Mouse (Mus musculus): ENCODE measurements at regions not wholly inside any gene's neighbourhood (a gene's known extent, or its start where the extent isn't known, plus 50 kb on each side); places are given as distances from the start of the nearest gene placed in this dataset.
A peak's percentile ranks its signal among the peaks of the same experiment; 100 is the strongest.

DNA sequence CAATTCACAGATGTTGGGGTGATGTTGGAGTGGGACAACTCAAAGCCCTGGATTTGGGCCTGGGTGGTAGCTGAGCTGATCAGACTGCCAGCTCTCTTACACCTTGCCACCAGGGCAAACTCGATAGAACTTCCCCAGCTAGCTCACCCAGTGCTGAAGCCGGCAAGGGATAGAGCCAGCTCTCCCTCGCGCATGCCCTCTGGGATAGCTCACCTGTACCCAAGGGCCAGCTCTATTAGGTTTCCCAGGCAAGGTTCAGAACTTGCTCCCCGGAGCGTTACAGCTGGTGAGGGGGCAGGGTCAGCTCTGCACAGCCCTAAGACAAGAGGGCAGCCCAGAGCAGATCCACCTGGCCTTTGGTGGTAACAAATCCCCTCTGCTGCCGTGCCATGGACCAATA is 54.1 kb upstream of the 1700012A03Rik start:
- no peak for DNase-seq

DNA sequence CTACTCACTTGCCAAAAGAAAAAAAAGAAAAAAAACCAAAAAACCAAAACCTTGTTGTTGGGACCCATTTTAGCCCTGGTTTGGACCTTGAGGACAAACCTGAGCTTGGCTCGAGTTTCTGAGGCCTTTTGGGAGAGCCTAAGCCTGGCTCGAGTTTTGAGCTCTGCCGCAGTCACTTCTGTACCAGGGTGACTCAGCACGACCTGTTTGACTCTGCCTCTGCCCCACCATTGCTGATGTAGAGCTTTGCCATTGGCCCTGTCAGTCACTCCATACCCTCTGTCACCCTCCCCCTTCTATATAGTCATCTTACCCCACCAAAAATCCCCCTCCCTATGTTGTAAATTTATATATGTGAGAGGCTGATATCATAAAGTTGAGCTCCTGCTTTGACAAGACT is 54.8 kb upstream of the 1700012A03Rik start:
- DNase-seq, result no peak

DNA sequence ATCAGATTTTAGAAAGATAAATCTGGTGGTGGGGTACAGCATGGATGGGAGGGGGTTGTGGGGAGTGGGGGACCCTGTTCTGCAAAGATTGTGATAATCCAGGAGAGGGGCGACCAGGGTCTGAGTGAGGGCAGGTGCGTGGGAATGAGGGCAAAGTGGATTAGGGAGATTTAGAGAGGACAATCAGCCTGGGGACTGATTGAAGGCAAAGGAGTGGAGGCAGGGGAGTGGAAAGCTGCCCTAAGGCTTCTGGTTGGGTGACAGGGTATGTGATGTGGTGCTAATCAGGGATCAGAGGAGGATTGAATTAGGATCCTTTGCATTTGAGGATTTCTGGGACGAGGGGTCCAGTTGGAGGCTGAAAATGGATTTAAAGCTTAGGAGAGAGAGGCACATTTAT is 64.3 kb upstream of the 1700012A03Rik start:
- peak; percentile 82 for DNase-seq

DNA sequence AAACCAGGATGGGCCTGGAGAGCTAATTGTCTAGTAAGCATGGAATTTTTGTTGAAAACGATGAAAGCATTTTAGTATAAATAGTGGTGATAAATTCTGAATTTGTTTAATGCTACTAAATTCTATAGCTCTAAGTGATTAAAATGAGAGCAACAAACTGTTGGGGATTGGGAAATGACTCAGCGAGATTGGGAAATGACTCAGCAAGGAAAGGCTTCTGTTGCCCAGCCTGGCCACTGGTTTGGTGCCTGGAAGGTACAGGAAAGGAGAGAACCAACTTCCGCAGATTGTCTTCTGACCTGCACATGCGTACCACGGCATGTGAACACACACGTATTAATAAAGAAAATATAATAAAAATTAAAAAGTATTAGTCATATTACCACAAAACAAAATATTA is 73.3 kb upstream of the 1700012A03Rik start:
- DNase-seq, result no peak

DNA sequence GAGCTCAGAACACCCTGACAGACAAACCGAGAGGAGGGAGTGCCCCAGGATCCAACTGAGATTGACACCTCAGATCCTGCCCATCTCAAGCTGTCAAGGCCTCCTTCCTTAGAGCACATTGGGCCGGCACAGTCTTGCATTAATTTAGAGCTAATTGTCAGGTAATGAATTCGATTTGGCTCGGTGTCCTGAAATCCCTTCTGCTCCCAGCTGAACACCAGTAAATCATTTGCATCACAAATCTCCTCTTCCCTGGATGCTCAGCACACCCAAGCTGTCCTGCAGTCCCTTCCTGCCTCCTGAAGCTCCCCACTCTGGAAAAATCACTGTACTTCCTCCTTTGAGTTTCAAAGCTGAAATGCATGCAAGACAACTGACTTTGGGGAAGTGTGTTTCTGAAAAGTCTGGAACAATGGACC is 102.0 kb upstream of the 1700012A03Rik start:
- DNase-seq, result no peak

DNA sequence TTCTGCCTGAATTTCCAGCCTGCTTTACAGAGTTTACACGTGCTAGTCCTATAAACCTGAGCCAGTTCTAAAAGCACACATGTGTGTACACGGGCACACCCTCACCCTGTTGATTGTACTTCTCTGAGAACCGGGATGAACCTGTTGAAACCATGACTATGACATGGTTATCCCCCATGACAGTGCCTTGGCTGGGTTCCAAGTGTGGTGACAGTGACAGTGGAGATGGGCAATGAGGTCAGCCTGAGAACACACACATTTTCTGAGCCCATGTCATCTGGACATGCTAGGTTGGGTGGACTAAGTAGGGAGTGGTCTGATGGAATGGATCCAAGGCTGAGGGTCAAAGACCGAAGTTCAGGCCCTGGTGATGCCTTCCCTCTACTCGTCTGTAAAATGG is 103.5 kb upstream of the 1700012A03Rik start:
- peak; percentile 67 for DNase-seq

DNA sequence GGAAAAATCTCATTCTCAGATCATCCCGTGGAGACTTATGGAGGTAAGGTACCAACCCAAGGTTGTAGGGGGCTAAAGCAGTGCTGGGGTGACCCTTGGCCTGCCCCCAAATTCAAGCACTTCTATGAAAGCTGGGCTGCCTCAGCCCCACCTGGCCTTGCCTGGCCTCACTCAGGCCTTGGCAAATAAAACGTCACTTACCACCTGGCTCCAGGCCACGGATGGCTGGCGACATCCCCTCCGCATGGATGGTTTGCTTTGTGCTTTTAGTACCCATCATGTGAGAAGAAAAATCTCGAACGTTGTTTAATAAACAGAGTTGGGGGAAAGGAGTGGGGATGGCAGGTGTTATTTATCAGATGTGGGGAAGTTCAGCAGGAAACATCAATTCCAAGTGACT is 104.7 kb upstream of the 1700012A03Rik start:
- peak; percentile 22 for DNase-seq

DNA sequence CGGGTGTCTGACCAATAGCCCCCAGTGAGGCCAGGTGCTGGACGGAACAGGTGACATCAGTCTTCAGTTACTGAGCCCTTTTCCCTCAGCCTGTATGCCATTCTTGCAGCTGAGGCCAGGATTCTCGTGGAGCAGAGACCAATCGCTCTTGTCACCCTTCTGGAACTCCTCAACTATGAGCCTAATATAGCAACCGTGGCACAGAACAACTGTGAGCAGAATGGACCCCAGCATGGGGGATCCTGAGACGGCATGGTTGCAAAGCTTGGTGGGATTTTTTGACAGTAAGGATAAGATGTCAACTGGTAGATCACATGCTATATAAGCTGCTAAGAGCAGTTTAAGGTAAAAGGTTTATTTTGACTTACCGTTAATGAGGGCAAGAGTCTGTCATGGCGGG is 105.5 kb upstream of the 1700012A03Rik start:
- DNase-seq, result no peak

DNA sequence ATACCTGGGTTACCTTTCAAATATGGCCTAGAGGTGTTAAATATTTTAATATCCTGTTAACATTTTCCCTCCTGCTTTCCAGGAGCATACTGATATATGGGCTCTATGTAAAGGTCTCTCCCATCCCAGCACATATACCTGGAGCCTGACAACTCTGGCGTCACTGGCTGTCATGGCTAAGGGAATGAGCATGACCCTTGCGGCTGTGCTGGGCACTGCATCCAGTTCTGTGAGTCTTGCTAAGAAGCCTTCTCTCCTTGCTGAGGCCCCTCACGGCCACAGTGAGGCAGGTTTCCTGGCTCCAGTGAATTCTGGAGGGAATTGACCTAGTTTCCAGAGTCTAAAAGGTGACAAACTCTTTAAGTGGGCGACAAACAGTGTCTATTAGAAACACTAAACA is 107.3 kb upstream of the 1700012A03Rik start:
- DNase-seq, result peak; percentile 43

DNA sequence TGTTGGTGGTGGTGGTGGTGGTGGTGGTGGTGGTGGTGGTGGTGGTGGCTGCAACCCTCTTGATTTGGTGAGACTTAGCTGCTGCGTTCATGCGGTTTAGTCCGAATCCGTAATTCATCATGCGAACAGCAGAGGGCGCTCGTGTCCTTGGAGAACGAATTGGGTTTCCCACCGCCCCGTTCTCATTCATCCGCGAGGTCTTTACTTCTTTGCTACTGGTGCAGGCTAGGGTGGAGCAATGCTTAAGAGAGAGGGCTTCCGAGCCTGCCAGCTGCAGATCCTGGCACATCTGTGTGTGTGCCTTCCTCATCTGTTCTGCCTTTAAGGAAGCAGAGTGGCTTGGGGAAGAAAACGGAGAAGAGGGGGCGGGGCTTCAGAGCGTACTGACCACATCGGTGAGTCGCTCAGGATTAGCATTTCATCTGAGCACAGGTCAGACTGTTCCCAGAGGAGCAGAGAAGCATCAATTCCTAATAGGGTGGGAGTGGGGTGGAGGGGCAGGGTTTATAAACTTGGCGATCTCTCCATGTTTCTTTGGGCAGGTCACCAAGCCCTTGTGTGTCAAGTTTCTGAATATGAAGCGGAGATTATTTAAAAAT is 111.7 kb upstream of the 1700012A03Rik start:
- DNase-seq, result peak; percentile 90

DNA sequence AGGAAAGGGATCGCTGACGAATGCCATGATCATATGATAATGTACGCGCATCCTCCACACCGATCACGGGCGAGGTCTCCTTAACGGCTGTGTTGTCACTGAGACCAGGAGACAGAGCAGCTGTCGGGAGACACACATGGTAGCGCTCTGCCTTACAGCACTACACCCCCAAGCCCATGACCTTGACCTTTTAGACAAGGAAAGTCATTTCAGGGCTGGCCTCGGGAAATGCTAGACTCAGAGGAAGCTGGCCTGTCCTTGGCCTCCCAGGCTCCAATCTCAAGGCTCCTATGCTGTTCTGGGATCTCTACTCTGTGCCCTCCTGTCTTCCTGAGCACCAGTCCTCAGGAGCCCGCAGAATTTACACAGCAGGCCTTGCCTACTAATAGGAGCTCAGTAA is 112.9 kb upstream of the 1700012A03Rik start:
- no peak for DNase-seq

DNA sequence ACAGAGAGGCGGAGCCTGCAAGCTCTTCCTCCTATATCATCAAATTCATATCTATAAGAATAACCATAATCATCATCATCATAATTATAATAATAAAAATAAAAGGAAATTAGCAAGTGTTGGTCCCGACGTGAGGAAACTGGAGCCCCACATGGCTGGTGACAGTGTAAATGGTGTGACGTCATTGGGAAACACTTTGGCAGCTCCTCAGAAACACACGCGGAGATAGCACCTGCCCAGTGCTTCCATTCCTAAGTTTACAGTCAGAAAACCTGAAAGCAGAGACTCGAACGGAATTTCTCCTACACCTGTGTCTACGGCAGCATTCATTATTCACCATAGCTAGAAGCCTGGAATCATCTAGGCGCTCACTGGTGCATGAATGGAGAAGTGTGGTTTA is 115.2 kb upstream of the 1700012A03Rik start:
- DNase-seq, result no peak

DNA sequence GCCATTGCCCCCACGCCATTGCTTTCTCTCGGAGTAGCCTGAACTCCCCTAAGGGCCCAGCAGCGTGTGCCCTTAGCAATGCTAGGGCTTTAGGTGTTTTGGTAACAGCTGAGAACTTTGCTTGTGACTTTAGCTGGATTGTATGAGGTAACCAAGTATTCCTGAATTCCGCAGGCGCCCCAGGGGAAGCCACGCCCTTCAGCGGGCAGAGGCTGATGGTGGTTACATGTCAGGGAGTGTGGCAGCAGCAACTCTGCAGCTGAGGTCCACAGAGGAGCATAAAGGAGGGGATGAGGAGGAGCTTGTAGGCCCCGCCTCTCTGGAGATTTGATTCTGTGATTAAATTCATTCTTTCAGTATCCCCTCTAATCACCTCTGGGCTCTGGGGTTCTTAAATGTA is 116.1 kb upstream of the 1700012A03Rik start:
- no peak for DNase-seq

DNA sequence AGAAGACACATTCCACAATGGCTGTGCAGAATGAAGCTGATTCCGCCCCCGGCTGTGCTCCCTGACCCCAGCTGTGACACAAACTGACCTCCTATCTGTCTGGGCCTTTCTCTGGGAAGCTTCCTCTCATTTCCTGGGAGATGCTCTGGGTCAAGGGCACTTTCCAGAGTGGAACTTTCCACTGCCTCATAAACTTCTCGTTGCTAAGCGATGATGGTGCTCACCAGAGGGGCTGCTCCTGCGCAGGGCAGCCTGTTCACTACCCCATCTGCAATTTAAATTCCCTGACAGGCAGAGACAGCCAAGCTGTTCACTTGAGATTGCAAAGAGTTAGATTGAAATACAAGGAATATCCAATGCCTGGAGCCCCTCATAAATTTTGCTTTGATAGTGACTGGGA is 116.7 kb upstream of the 1700012A03Rik start:
- peak; percentile 17 for DNase-seq

DNA sequence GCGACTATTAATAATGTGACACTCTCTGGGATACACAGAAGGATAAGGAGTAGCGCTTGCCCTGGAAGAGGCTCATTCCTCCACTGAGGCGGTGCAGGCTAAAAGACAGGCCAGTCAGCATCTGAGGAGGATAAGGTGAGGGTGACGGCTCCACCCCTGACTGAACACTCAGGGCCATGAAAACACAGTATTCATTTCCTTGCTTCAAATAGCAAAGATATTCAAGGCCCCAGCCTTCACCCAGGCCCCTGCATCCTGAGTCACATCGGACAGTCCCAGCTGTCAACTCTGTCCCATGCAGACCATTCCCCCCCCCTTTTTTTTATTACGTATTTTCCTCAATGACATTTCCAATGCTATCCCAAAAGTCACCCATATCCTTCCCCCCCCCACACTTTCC is 118.9 kb upstream of the 1700012A03Rik start:
- DNase-seq, result no peak

DNA sequence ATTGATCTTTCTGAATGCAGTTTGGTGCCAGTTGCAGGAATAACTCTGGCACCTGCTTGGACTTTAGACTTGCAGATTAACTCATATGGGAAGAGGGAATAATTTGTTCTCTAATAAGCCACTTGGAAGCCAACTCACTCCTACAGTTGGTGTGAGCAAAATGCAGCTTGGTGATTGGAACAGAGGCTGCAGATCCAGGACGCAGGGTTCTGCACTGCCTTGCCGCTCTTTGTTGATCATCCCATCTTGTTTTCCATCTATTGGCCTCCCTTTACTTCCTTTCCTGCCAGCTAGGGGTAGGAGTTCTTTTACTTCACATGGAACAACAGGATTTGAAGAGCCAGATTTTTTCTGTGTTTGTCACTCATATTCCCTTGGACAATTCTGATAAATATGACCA is 120.9 kb upstream of the 1700012A03Rik start:
- DNase-seq, result no peak

DNA sequence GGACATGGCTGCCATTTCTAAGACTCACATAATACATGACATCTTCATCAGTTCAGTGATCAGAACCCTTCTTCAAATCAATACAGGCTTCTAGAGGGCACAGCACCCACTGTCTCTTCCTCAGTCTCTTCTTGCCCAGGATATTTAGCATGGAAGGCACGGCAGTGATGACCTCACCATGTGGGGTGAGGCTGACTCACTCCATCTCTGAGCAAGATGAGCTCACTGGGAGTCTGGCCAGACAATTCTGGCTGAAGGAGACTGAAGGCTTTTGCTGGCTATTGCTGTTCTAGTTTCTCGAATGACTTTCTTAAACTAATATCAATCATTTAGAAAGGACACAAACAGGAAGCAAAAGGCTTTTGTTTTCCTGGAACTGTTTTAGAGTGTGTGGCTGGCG is 122.9 kb upstream of the 1700012A03Rik start:
- DNase-seq, result no peak

DNA sequence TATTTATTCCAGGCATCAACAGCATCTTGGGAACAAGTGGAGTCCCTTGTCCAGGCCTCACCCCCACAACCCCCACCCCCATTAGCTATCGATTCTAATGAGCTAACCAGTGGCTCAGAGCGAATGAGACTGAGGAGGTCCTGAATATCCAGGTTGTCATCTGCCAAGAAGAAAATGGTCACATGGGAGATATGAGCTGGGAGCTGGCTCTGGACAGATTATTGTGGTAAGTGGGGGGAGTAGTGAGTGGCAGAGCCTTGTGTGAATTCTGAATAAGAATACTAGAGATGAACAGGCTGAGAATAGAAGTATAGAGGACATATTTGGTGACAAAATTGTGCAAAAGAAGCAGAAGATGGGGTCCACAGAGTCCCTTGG is 125.4 kb upstream of the 1700012A03Rik start:
- peak; percentile 15 for DNase-seq

DNA sequence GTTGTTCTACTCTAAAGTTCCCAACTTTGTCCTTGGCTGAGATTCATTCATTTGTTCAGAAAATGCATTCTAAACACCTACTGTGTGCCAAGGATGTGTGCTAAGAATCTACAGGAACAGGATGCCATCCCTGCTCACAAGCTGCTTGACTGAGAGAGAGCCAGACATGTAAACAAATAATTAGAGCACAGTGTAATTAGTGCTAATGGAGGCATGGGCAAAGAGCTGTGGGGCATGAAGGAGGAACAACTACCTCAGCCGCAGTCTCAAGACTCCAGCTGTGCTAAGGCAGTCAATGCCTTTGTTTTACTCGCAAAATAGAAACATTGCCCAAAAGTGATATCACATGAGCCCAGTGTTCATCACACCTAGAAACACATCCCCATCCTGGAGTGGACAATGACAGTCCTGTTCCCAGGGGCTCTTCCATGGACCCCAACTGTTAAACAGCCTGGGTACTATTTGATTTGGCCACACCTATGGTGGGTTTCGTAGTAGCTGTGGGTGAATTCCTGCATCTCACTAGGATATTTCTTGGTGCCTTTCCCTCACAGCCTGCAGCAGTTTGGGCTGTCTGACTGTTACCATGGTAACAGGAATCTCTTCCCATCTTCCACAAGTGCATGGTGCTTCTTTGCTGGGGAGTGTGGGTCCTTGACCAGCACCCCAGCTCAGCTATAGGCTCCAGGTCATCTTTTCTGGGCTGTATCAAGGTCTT is 125.9 kb upstream of the 1700012A03Rik start:
- DNase-seq, result peak; percentile 36

DNA sequence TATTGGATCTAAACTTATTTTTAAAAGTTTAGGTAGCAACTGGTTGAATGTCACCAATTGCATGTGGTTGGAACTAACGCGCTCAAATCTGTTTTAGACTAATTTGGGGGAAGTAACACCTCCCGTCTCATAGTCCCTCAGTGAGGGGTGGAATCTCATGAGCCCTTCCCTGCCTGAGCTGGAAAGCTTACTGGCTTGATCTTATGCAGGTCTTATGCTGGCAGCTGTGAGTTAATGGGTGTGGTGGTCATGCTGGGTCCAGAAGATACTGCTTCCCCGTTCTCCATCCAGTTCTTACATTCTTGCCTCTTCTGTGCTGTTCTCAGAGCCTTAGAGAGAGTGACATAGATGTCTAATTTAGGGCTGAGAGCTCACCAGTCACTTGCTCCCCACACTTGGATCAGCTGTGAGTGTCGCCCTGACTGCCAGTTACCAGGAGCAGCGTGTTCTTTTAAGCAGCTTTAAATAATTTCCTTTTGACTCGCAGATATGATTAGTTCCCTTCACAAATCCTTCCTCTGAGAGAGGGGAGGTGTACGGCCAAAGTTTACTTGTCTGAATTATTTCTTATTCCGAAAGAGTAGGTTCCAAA is 128.4 kb upstream of the 1700012A03Rik start:
- no peak for DNase-seq

DNA sequence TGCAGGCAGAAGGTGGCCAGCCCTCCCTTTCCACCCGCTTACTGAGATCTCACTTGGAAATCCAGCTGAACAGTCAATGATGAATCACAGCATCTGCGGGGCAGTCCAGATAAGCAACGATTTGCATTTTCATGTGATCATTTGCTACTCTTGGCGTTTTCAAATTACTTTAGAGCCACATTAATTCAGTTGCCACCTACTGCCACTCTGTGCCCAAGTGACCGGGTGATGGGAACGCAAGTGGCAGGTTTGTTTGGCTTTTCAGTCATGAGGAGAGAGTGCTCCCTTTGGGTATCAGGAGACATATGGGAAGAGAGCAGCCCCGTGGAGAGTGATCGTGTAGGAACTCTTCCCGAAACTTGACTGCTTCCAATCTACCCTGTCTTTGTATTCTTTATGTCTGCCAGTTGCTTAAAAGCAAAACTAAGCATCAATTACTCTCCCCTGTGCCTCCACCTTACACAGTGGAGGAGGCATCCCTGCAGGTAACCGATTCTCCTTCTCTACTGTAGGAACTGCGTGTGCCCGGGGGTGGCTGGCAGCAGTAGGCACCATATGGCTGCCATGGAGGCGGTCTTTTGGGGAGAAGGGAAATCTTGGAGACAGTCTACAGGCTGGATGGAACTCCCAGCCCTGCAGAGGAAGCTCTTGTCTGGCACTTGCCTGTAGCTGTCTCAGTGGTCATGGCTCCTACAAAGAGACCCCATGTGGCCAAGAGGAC is 132.5 kb upstream of the 1700012A03Rik start:
- DNase-seq, result no peak

DNA sequence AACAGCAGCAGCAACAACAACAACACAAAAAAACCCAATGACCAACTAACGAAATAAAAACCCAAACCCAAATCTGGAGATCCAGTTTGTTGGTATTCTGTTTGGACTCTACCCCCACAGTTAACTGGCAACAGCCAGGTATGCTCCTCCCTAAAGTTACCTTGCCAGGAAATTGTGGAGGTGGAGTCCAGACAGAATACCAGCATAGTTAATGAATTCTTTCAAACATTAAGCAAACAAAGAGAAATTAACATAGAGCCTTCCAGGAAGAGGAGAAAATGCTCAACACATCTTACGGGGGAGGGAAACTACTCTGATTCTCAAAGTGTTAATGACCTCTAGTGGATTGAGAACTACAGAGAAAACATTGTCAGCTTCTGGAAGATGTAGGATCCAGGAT is 148.3 kb upstream of the 1700012A03Rik start:
- DNase-seq, result no peak

DNA sequence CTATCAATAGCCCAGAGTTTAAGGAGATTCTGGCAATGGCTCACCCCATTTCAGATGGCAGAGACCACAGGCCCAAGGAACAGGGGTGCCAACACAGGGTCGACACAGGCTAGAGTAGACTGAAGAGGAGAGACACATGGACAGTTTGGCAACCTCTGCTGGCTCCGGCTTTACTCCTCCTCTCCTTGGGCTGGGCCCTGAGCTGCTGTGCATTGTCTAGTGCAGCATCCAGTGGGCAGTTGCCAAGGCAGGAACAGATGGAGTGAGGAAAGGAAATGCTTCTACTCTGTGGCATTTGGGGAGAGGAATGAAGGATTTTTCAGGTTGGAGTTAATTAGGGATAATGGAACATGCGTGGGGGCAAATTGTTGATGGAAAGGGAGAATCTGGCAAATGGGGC is 151.0 kb upstream of the 1700012A03Rik start:
- no peak for DNase-seq

DNA sequence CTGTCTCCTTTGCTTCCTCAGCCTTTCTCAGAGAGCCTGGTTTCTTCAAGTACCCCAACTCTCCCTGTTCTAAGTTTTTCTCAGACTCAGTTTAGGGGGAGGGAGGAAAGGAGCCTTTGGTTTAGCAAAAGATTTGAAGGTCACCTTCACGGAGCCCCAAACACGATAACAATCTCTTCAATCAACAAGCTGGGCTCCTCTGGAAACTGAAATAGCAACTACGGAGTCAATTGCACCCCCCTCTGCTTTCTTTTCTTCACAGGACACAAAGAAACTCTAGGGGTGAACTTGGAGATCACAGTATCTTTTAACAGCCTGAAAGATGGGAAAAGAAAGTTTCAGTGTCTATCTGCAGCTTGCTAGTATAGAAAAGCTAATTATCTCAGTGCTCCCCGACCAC is 151.4 kb upstream of the 1700012A03Rik start:
- no peak for DNase-seq
